Mouse (Mus musculus) embryonic facial prominence, embryonic 15.5 days (tissue): ENCODE measurements around the gene Perp. TPM values are rescaled to one million over a fixed set of nuclear protein-coding genes. Genes with fewer than 3 reads are reported as not detected.
A peak's percentile ranks its signal among the peaks of the same experiment; 100 is the strongest.

ENCODE experiments used
- ATAC-seq: fragments of 200-750 bp; cut with Nextera tagmentation; 2 replicates; pipeline ENCODE4 v1.8.0; 2017; ENCODE audit warnings: low read depth, moderate TSS enrichment; ENCODE audit not compliant: insufficient number of reproducible peaks, low FRiP score, low TSS enrichment
- H3K27ac ChIP-seq: fragments of 300-500 bp; sonication (generic); replicated peaks from 2 replicates; pipeline ENCODE4 v1.5.1; 2015; ENCODE audit warnings: mild to moderate bottlenecking, inconsistent platforms
- H3K27me3 ChIP-seq: fragments of 300-500 bp; sonication (generic); 2 replicates; pipeline ENCODE4 v1.6.1; 2015; ENCODE audit warnings: inconsistent platforms
- H3K36me3 ChIP-seq: fragments of 300-500 bp; sonication (generic); 2 replicates; pipeline ENCODE4 v1.6.1; 2015; ENCODE audit warnings: mild to moderate bottlenecking, inconsistent platforms
- H3K4me1 ChIP-seq: fragments of 300-500 bp; sonication (generic); 2 replicates; pipeline ENCODE4 v1.6.1; 2015; ENCODE audit warnings: inconsistent platforms
- H3K4me2 ChIP-seq: fragments of 300-500 bp; sonication (generic); replicated peaks from 2 replicates; pipeline ENCODE4 v1.6.1; 2015; ENCODE audit warnings: mild to moderate bottlenecking, inconsistent platforms
- H3K4me3 ChIP-seq: fragments of 300-500 bp; sonication (generic); replicated peaks from 2 replicates; pipeline ENCODE4 v1.5.1; 2015; ENCODE audit warnings: mild to moderate bottlenecking, inconsistent platforms
- H3K9ac ChIP-seq: fragments of 300-500 bp; sonication (generic); 2 replicates; pipeline ENCODE4 v1.6.1; 2015; ENCODE audit warnings: inconsistent platforms
- H3K9me3 ChIP-seq: fragments of 300-500 bp; sonication (generic); replicated peaks from 2 replicates; pipeline ENCODE4 v1.6.1; 2016; ENCODE audit warnings: inconsistent platforms
- WGBS: fragments of 180-500 bp; shearing (Covaris S2); methylation state at CpG from one replicate; pipeline ENCODE4 v1.1.7; 2015; 5-methylcytosine and 5-hydroxymethylcytosine counted together
- polyA plus RNA-seq: library from polyadenylated mRNA; unstranded; fragments of >200 nt; fragmentation: Nextera tagmentation; extraction: Ambion mirVana; gene quantifications from 2 replicates; pipeline ENCODE4 v1.2.1, GENCODE M21; 2015

Gene Perp
- polyA plus RNA-seq, 1 experiment from 2014 or later: 591 TPM

- ATAC-seq: no peak
Measured at GRCm38 (mm10) chr10:18840736-18841135, 4.1 kb upstream of the Perp start.

GRCm38 (mm10) chr10:18845287-18845662 is 455 bp downstream of the Perp start:
- Histone ChIP-seq H3K27me3 (peaks cover 32% of the 10 kb centered on the region), H3K27ac (peak overlapping the region; percentile 83)

More at GRCm38 (mm10) chr10:18840736-18841135, 4.1 kb upstream of the Perp start:
- Histone ChIP-seq H3K4me1 (peaks cover 9% of the 10 kb centered on the region), H3K4me2 (no peak overlapping the region), H3K27me3 (peaks cover 21% of the 10 kb centered on the region), H3K27ac (no peak overlapping the region), H3K36me3 (no peaks in the 10 kb centered on the region), H3K4me3 (no peak overlapping the region), H3K9me3 (no peaks in the 10 kb centered on the region), H3K9ac (no peak overlapping the region)
- WGBS: 59% methylated on average over 4 of the region's 4 CpGs

GRCm38 (mm10) chr10:18845711-18846110 is 891 bp downstream of the Perp start:
- Histone ChIP-seq H3K4me1 (peaks cover 9% of the 10 kb centered on the region), H3K9me3 (no peaks in the 10 kb centered on the region), H3K27ac (peak overlapping the region; percentile 83), H3K36me3 (no peaks in the 10 kb centered on the region), H3K4me3 (peak overlapping the region; percentile 55), H3K4me2 (no peak overlapping the region; the same call in 1 of the 2 replicates), H3K27me3 (peaks cover 32% of the 10 kb centered on the region), H3K9ac (no peak overlapping the region)
- ATAC-seq: no peak
- 47% methylated on average over 4 of the region's 4 CpGs for WGBS

More at GRCm38 (mm10) chr10:18845287-18845662, 455 bp downstream of the Perp start:
- H3K4me3 ChIP-seq: peak overlapping the region; percentile 55
- H3K36me3 ChIP-seq: no peaks in the 10 kb centered on the region
- peak overlapping the region; percentile 88 for H3K4me2 ChIP-seq
- WGBS: 5% methylated on average over 18 of the region's 18 CpGs
- no peak for ATAC-seq
- peaks cover 9% of the 10 kb centered on the region for H3K4me1 ChIP-seq
- H3K9ac ChIP-seq: peak overlapping the region; percentile 44
- H3K9me3 ChIP-seq: no peaks in the 10 kb centered on the region

GRCm38 (mm10) chr10:18846474-18847264 is 1.8 kb downstream of the Perp start:
- Histone ChIP-seq H3K9me3 (no peaks in the 10 kb centered on the region), H3K9ac (0 out of 2 replicates have a peak overlapping the region, but pooled peaks have one; percentile 7), H3K36me3 (no peaks in the 10 kb centered on the region), H3K4me3 (peak overlapping the region; percentile 55), H3K27ac (peak overlapping the region; percentile 83), H3K4me2 (peak overlapping the region; percentile 19; the same call in 1 of the 2 replicates), H3K4me1 (peaks cover 9% of the 10 kb centered on the region), H3K27me3 (peaks cover 32% of the 10 kb centered on the region)
- ATAC-seq: no peak
- WGBS: 65% methylated on average over 8 of the region's 8 CpGs

- no peak overlapping the region for H3K9ac ChIP-seq
- H3K27ac ChIP-seq: no peak overlapping the region
- H3K4me1 ChIP-seq: 0 out of 2 replicates have a peak, but pooled peaks cover 2% of the 10 kb centered on the region
- 61% methylated on average over 4 of the region's 4 CpGs for WGBS
- no peaks in the 10 kb centered on the region for H3K36me3 ChIP-seq
- H3K4me2 ChIP-seq: 0 out of 2 replicates have a peak overlapping the region, but pooled peaks have one; percentile 0
- ATAC-seq: no peak
- H3K27me3 ChIP-seq: peaks cover 11% of the 10 kb centered on the region
- no peaks in the 10 kb centered on the region for H3K9me3 ChIP-seq
- no peak overlapping the region for H3K4me3 ChIP-seq
Measured at GRCm38 (mm10) chr10:18850177-18850576, 5.4 kb downstream of the Perp start.

GRCm38 (mm10) chr10:18853417-18853816 is 8.6 kb downstream of the Perp start:
- Histone ChIP-seq H3K36me3 (no peaks in the 10 kb centered on the region), H3K27me3 (no peaks in the 10 kb centered on the region), H3K4me3 (no peak overlapping the region), H3K9me3 (no peaks in the 10 kb centered on the region), H3K9ac (no peak overlapping the region), H3K4me2 (no peak overlapping the region), H3K4me1 (no peaks in the 10 kb centered on the region), H3K27ac (no peak overlapping the region)
- no peak for ATAC-seq
- WGBS: 81% methylated on average over 7 of the region's 7 CpGs

GRCm38 (mm10) chr10:18857244-18857643 is 12.4 kb downstream of the Perp start:
- no peak overlapping the region for H3K4me2 ChIP-seq
- ATAC-seq: no peak
- H3K9ac ChIP-seq: no peak overlapping the region
- no peaks in the 10 kb centered on the region for H3K4me1 ChIP-seq
- H3K27me3 ChIP-seq: no peaks in the 10 kb centered on the region
- no peak overlapping the region for H3K27ac ChIP-seq
- H3K36me3 ChIP-seq: no peaks in the 10 kb centered on the region
- no peak overlapping the region for H3K4me3 ChIP-seq
- 80% methylated on average over 4 of the region's 4 CpGs for WGBS
- H3K9me3 ChIP-seq: no peaks in the 10 kb centered on the region

GRCm38 (mm10) chr10:18859632-18860031 is 14.8 kb downstream of the Perp start:
- Histone ChIP-seq H3K27me3 (no peaks in the 10 kb centered on the region), H3K9me3 (no peaks in the 10 kb centered on the region), H3K36me3 (no peaks in the 10 kb centered on the region), H3K4me3 (no peak overlapping the region), H3K9ac (no peak overlapping the region), H3K4me2 (no peak overlapping the region), H3K27ac (no peak overlapping the region), H3K4me1 (no peaks in the 10 kb centered on the region)
- WGBS: 43% methylated on average over 3 of the region's 3 CpGs
- ATAC-seq: peak; percentile 51; the same call in 1 of the 2 replicates

GRCm38 (mm10) chr10:18860119-18860824 is 15.5 kb downstream of the Perp start:
- Histone ChIP-seq H3K36me3 (no peaks in the 10 kb centered on the region), H3K9me3 (no peaks in the 10 kb centered on the region), H3K4me3 (no peak overlapping the region), H3K4me2 (no peak overlapping the region), H3K27ac (peak overlapping the region; percentile 29; the same call in 1 of the 2 replicates), H3K9ac (no peak overlapping the region), H3K27me3 (no peaks in the 10 kb centered on the region), H3K4me1 (no peaks in the 10 kb centered on the region)
- no peak for ATAC-seq
- WGBS: 57% methylated on average over 5 of the region's 5 CpGs

GRCm38 (mm10) chr10:18860831-18861230 is 16.0 kb downstream of the Perp start:
- no peaks in the 10 kb centered on the region for H3K9me3 ChIP-seq
- 67% methylated on average over 11 of the region's 11 CpGs for WGBS
- no peak overlapping the region for H3K4me3 ChIP-seq
- ATAC-seq: peak; percentile 43; the same call in 1 of the 2 replicates
- no peak overlapping the region for H3K9ac ChIP-seq
- no peaks in the 10 kb centered on the region for H3K27me3 ChIP-seq
- H3K36me3 ChIP-seq: no peaks in the 10 kb centered on the region
- H3K27ac ChIP-seq: peak overlapping the region; percentile 55; the same call in 1 of the 2 replicates
- H3K4me1 ChIP-seq: no peaks in the 10 kb centered on the region
- H3K4me2 ChIP-seq: no peak overlapping the region

- Histone ChIP-seq H3K9me3 (no peaks in the 10 kb centered on the region), H3K9ac (no peak overlapping the region), H3K27ac (peak overlapping the region; percentile 55), H3K4me3 (no peak overlapping the region), H3K36me3 (no peaks in the 10 kb centered on the region), H3K4me2 (no peak overlapping the region), H3K27me3 (no peaks in the 10 kb centered on the region), H3K4me1 (no peaks in the 10 kb centered on the region)
- ATAC-seq: no peak
- 73% methylated on average over 4 of the region's 4 CpGs for WGBS
Measured at GRCm38 (mm10) chr10:18861418-18861817, 16.6 kb downstream of the Perp start.
